Mouse (Mus musculus) small intestine, adult 2 months (tissue): Measurements from ENCODE around the gene Myl3.

Source experiments
- CTCF ChIP-seq: fragments of 200-500 bp; IDR thresholded peaks from 2 replicates; pipeline ENCODE4 v1.5.1; 2012; ENCODE audit warnings: low read depth, mild to moderate bottlenecking, control low read depth, inconsistent platforms, low read length, moderate library complexity, mixed read lengths; ENCODE audit not compliant: insufficient replicate concordance, insufficient read length; ENCODE audit errors: extremely low read depth
- POLR2A ChIP-seq: fragments of 200-500 bp; IDR thresholded peaks from 2 replicates; pipeline ENCODE4 v1.6.1; 2012; ENCODE audit warnings: low read depth, mild to moderate bottlenecking, control low read depth, inconsistent platforms, low read length, moderate library complexity

DNA sequence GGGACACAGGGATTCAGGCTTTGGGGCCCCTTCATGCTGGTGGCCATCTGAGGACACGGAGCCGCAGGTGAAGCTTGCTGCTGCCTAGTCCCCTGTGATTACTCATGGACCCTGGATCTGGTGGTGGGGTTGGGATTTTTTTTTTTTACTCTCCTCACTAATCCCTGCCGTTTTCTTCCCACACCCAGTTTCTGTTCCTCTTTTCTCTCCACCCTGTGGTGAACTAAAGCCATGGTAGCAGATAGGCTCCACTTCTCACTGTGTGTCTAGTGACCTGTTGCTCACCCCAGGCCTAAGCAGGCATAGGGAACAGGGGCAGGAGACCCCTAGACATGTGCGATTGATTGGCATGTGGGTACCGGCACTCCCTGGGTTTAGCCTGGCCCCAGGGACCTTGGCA is 34.9 kb upstream of the Myl3 start:
- TF ChIP-seq POLR2A = no peak
- TF ChIP-seq CTCF = no peak
